ENCODE assay signal across 19 mouse cellular contexts in genomic region chr19:31868521-31868920, GRCm38 (mm10). TPM values are rescaled to one million over a fixed set of nuclear protein-coding genes. Genes with fewer than 3 reads are reported as not detected.
DNase-seq lines count a peak whose midpoint lies in the region; ATAC-seq and TF ChIP-seq lines count a peak whose summit lies in the region.
"Had no signal": no experiment of that assay in that cellular context is flagged by ENCODE, and none has a peak within 500 bp of the region (broad histone marks: within the 10 kb centered on the region; RNA-seq: fewer than 3 reads in every experiment).

A1cf (plus strand) TSS chr19:31868764.

- no peaks in the 10 kb centered on the region for H3K27me3 ChIP-seq in erythroblast, embryonic 14.5 days (ENCODE audit: control insufficient read depth)
- H3K27me3 ChIP-seq in kidney, postnatal 0 days (ENCODE audit: insufficient read depth, low read length) = no peaks in the 10 kb centered on the region
- no peaks in the 10 kb centered on the region for H3K27me3 ChIP-seq in liver, embryonic 12.5 days (replicated peaks)
- H3K27me3 ChIP-seq: embryonic facial prominence, embryonic 15.5 days; forebrain, embryonic 13.5 days had no signal

- H3K27ac ChIP-seq in kidney, postnatal 0 days = 0 out of 2 replicates have a peak within 1 kb of the TSS, but pooled peaks have one; percentile 6
- H3K27ac ChIP-seq in liver, embryonic 12.5 days = no peak within 1 kb of the TSS
- H3K27ac ChIP-seq: embryonic facial prominence, embryonic 15.5 days; forebrain, embryonic 13.5 days had no signal

- no peaks in the 10 kb centered on the region for H3K36me3 ChIP-seq in erythroblast, embryonic 14.5 days (ENCODE audit: control insufficient read depth)
- H3K36me3 ChIP-seq in kidney, postnatal 0 days (ENCODE audit: insufficient read depth, low read length) = no peaks in the 10 kb centered on the region
- no peaks in the 10 kb centered on the region for H3K36me3 ChIP-seq in liver, embryonic 12.5 days
- H3K36me3 ChIP-seq: embryonic facial prominence, embryonic 15.5 days had no signal

- no peak for ATAC-seq in erythroblast, adult 5-6 weeks (replicated peaks; ENCODE audit: low FRiP score, poor library complexity, severe bottlenecking)
- ATAC-seq in kidney, postnatal 0 days (replicated peaks; ENCODE audit: low FRiP score, low read depth) = no peak
- 0 out of 2 replicates have a peak, but pooled peaks have one; percentile 40 for ATAC-seq in liver, embryonic 12.5 days
- ATAC-seq in inflammation-experienced regulatory T-cells, adult 6 months = no peak
- ATAC-seq: forebrain, embryonic 13.5 days had no signal

- no peaks in the 10 kb centered on the region for H3K9me3 ChIP-seq in erythroblast, embryonic 14.5 days (ENCODE audit: control insufficient read depth, low read length)
- H3K9me3 ChIP-seq in kidney, postnatal 0 days (replicated peaks; ENCODE audit: low read length) = no peaks in the 10 kb centered on the region
- no peaks in the 10 kb centered on the region for H3K9me3 ChIP-seq in liver, embryonic 12.5 days (replicated peaks)
- H3K9me3 ChIP-seq: embryonic facial prominence, embryonic 15.5 days; forebrain, embryonic 13.5 days had no signal

- H3K4me3 ChIP-seq in erythroblast, embryonic 14.5 days (replicated peaks) = peak within 1 kb of the TSS; percentile 44
- 0 out of 2 replicates have a peak within 1 kb of the TSS, but pooled peaks have one; percentile 5 for H3K4me3 ChIP-seq in kidney, postnatal 0 days (replicated peaks; ENCODE audit: low read depth, low read length)
- H3K4me3 ChIP-seq in liver, embryonic 12.5 days = peak within 1 kb of the TSS; percentile 39
- H3K4me3 ChIP-seq: embryonic facial prominence, embryonic 15.5 days; forebrain, embryonic 13.5 days had no signal

- DNase-seq in kidney, postnatal 0 days (ENCODE audit: low spot score) = no peak
- no peak for DNase-seq in heart, adult 9 months (ENCODE audit: low spot score in 2 of 2)
- DNase-seq in left cerebral cortex, adult 18-20 months (ENCODE audit: low spot score in 2 of 2) = no peak
- DNase-seq in retina, postnatal 1 day = no peak
- DNase-seq: cerebellum, adult 18-20 months; left cerebral cortex, postnatal 4 days; lung, embryonic 14.5 days; midbrain, embryonic 14.5 days; right cerebral cortex, postnatal 14 days; thymus, adult 18-20 months had no signal

- TF ChIP-seq CTCF in kidney, postnatal 0 days (IDR thresholded peaks at IDR 0.05; ENCODE audit: low read depth) = no peak

- 65% methylated on average over 7 of the region's 7 CpGs for WGBS in kidney, postnatal 0 days
- 70% methylated on average over 7 of the region's 7 CpGs for WGBS in liver, embryonic 12.5 days (ENCODE audit: insufficient replicate concordance)

- no peaks in the 10 kb centered on the region for H3K4me1 ChIP-seq in erythroblast, embryonic 14.5 days (ENCODE audit: control insufficient read depth)
- H3K4me1 ChIP-seq in kidney, postnatal 0 days (replicated peaks; ENCODE audit: insufficient read depth, low read length) = no peaks in the 10 kb centered on the region
- H3K4me1 ChIP-seq in liver, embryonic 12.5 days = no peaks in the 10 kb centered on the region
- H3K4me1 ChIP-seq: embryonic facial prominence, embryonic 15.5 days; forebrain, embryonic 13.5 days had no signal

- no peak within 1 kb of the TSS for H3K9ac ChIP-seq in kidney, postnatal 0 days (ENCODE audit: low read depth, low read length)
- H3K9ac ChIP-seq in liver, embryonic 12.5 days = no peak within 1 kb of the TSS
- H3K9ac ChIP-seq: embryonic facial prominence, embryonic 15.5 days; forebrain, embryonic 13.5 days; lung, embryonic 14.5 days had no signal

- H3K4me2 ChIP-seq in kidney, postnatal 0 days (ENCODE audit: low read length) = no peak within 1 kb of the TSS
- peak within 1 kb of the TSS; percentile 37; the same call in 1 of the 2 replicates for H3K4me2 ChIP-seq in liver, embryonic 12.5 days
- H3K4me2 ChIP-seq: embryonic facial prominence, embryonic 15.5 days; forebrain, embryonic 13.5 days; lung, embryonic 14.5 days had no signal

RNA-seq across cellular contexts. Expression of gene A1cf, which starts in this region (rescaled TPM):
- polyA plus RNA-seq in erythroblast, embryonic 14.5 days (2012) = not detected in 2 replicates
- total RNA-seq in erythroblast, adult 5-6 weeks (2015; ENCODE audit: low replicate concordance) = not detected in 2 replicates
- not detected in 2 replicates for total RNA-seq in erythroblast, adult 5-6 weeks (2017; ENCODE audit: low replicate concordance)
- 2.0 and 2.3 TPM in 2 replicates for polyA plus RNA-seq in kidney, postnatal 0 days (2015; fragmentation: Nextera tagmentation; extraction: Ambion mirVana)
- polyA plus RNA-seq in liver, embryonic 12.5 days (2016; fragmentation: Nextera tagmentation; extraction: Ambion mirVana) = 8.0 and 8.6 TPM in 2 replicates
- total RNA-seq in left cerebral cortex, adult 18-20 months (2021) = not detected
- not detected for polyA plus RNA-seq in inflammation-experienced regulatory T-cells, adult 6 months (2017; shearing (Covaris generic))
- total RNA-seq: layer of hippocampus, postnatal 25 days; left cerebral cortex, postnatal 4 days had no signal
- polyA plus RNA-seq: cortical plate, adult 2 months; embryonic facial prominence, embryonic 15.5 days; forebrain, embryonic 13.5 days; heart, embryonic 14.5 days; lung, embryonic 14.5 days; midbrain, embryonic 14.5 days had no signal
